Mouse (Mus musculus): Measurements from ENCODE around the gene Gm3435. TPM values are rescaled to one million over a fixed set of nuclear protein-coding genes. Genes with fewer than 3 reads are reported as not detected.
"Not testable (repeated sequence)": the region's sequence is repeated elsewhere in the genome, so short reads cannot be mapped to it uniquely, and the experiment has no call there.

The Gm3435 gene
- polyA plus RNA-seq, 1 experiment from 2014 or later: 7.6 TPM

DNA sequence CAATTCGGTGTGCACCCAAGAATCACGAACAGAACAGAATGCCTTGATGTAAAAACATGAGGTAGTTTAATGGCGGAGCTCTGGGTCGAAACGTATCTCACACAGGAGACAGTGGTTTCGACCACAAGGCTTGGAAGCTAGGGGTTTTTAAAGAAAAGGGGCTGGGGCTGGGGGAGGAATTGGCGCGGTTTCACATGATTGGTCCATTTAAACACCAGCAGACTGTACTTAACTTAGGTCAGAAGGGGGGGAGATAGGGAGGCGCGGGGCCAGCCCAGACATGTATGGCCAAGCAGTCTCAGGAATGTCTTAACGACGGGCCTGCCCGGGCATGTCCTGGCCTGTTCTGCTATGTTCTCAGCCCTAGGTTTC lies 43.8 kb downstream of the Gm3435 start:
- not testable (repeated sequence) for H3K9ac ChIP-seq; H3K4me2 ChIP-seq (replicated peaks); H3K27me3 ChIP-seq (replicated peaks); H3K36me3 ChIP-seq; H3K4me1 ChIP-seq (replicated peaks); ATAC-seq; H3K4me3 ChIP-seq (replicated peaks); H3K9me3 ChIP-seq; H3K27ac ChIP-seq
- 88% methylated on average over 13 of the region's 13 CpGs for WGBS

GRCm38 (mm10) chr17:15055925-15056324 lies 45.9 kb downstream of the Gm3435 start:
- WGBS: 79% methylated on average over 4 of the region's 4 CpGs
- Histone ChIP-seq H3K9ac (no peak overlapping the region), H3K4me1 (replicated peaks) (no peaks in the 10 kb centered on the region), H3K9me3 (no peaks in the 10 kb centered on the region), H3K27me3 (replicated peaks) (no peaks in the 10 kb centered on the region), H3K36me3 (0 out of 2 replicates have a peak, but pooled peaks cover 9% of the 10 kb centered on the region), H3K4me3 (replicated peaks) (no peak overlapping the region), H3K27ac (no peak overlapping the region), H3K4me2 (replicated peaks) (no peak overlapping the region)
- ATAC-seq: no peak

- Histone ChIP-seq H3K9me3 (no peaks in the 10 kb centered on the region), H3K4me2 (replicated peaks) (no peak overlapping the region), H3K4me3 (replicated peaks) (no peak overlapping the region), H3K4me1 (replicated peaks) (no peaks in the 10 kb centered on the region), H3K27ac (no peak overlapping the region), H3K36me3 (0 out of 2 replicates have a peak, but pooled peaks cover 9% of the 10 kb centered on the region), H3K9ac (no peak overlapping the region), H3K27me3 (replicated peaks) (no peaks in the 10 kb centered on the region)
- 80% methylated on average over 5 of the region's 5 CpGs for WGBS
- ATAC-seq: no peak
Observed at GRCm38 (mm10) chr17:15058161-15058591, 48.2 kb downstream of the Gm3435 start.

DNA sequence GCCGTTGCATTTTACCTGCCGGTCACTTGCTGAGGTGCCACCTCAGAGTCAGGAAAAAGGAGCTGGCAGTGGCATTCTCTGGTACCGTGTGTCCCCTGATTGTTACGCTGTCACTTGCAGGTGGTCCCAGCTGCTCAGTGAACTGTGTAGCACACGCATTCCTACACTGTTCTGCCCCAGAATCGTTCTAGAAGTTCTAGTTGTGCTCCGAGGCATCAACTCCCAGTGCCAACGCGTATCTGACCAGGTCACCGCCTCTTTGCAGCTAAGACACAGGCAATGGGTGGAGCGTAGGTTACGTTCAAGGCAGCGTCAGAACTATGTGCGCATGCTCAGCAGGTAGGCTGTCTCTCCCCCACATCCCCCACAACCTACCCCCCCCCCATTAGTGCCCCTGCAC lies 49.7 kb downstream of the Gm3435 start:
- Histone ChIP-seq H3K4me2 (replicated peaks) (no peak overlapping the region), H3K4me1 (replicated peaks) (no peaks in the 10 kb centered on the region), H3K9me3 (no peaks in the 10 kb centered on the region), H3K36me3 (0 out of 2 replicates have a peak, but pooled peaks cover 9% of the 10 kb centered on the region), H3K9ac (no peak overlapping the region), H3K27me3 (replicated peaks) (no peaks in the 10 kb centered on the region), H3K4me3 (replicated peaks) (no peak overlapping the region), H3K27ac (no peak overlapping the region)
- WGBS: 95% methylated on average over 14 of the region's 14 CpGs
- no peak for ATAC-seq

DNA sequence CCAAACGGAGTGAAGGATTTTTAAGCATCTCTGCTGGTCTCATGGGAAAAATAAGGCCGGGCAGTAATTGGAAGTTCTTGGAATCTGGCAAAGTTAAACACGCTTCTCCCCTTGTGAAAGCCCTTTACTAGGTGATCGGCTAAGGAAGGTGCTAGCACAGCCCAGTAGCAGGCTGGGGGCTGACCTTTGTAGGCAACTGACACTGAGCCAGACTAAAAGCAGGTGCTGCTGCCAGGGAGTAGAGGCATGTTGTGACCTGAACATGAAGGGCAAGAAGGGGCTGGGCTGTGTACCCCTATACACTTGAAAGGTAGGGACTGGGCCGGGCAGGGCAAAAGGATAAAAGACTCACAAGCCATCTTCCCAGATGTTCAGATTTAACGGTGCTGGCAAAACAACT lies 50.4 kb downstream of the Gm3435 start:
- Histone ChIP-seq H3K27ac (no peak overlapping the region), H3K4me2 (replicated peaks) (no peak overlapping the region), H3K9me3 (no peaks in the 10 kb centered on the region), H3K9ac (no peak overlapping the region), H3K27me3 (replicated peaks) (no peaks in the 10 kb centered on the region), H3K4me1 (replicated peaks) (no peaks in the 10 kb centered on the region), H3K4me3 (replicated peaks) (no peak overlapping the region), H3K36me3 (0 out of 2 replicates have a peak, but pooled peaks cover 9% of the 10 kb centered on the region)
- WGBS: 94% methylated on average over 6 of the region's 6 CpGs
- no peak for ATAC-seq

- Histone ChIP-seq H3K27me3 (replicated peaks) (no peaks in the 10 kb centered on the region), H3K4me3 (replicated peaks) (no peak overlapping the region), H3K9ac (no peak overlapping the region), H3K27ac (no peak overlapping the region), H3K36me3 (no peaks in the 10 kb centered on the region), H3K4me1 (replicated peaks) (peaks cover 16% of the 10 kb centered on the region), H3K9me3 (no peaks in the 10 kb centered on the region), H3K4me2 (replicated peaks) (peak overlapping the region; percentile 32)
- ATAC-seq: peak; percentile 64
- WGBS: 38% methylated on average over 13 of the region's 13 CpGs
Observed at GRCm38 (mm10) chr17:15065391-15066024, 55.5 kb downstream of the Gm3435 start.

- 50% methylated on average over 6 of the region's 6 CpGs for WGBS
- peak overlapping the region; percentile 32 for H3K4me2 ChIP-seq (replicated peaks)
- H3K9ac ChIP-seq: no peak overlapping the region
- H3K4me3 ChIP-seq (replicated peaks): no peak overlapping the region
- no peaks in the 10 kb centered on the region for H3K27me3 ChIP-seq (replicated peaks)
- peaks cover 16% of the 10 kb centered on the region for H3K4me1 ChIP-seq (replicated peaks)
- no peaks in the 10 kb centered on the region for H3K36me3 ChIP-seq
- no peak overlapping the region for H3K27ac ChIP-seq
- ATAC-seq: peak; percentile 52
- no peaks in the 10 kb centered on the region for H3K9me3 ChIP-seq
Observed at GRCm38 (mm10) chr17:15066066-15066465, 56.1 kb downstream of the Gm3435 start.

DNA sequence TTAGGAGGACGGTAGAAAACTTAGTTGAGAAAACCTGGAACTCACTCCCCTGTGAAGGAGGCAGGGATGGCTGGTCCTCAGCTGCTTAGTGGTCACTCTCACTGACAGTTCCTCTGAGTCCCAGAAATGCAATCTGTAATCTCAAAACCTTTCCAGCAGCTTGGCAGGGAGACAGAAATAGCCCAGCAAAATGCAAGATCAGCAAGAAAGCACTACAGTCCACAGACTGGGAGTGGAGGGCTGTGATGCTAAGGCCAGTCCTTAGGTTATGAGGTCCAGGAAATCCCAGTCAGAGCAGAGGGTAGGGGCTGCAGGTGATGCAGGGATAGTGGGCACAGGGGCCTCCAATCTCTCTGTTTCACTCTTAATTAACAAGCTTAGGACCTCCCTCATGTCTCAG lies 56.9 kb downstream of the Gm3435 start:
- Histone ChIP-seq H3K9ac (no peak overlapping the region), H3K27me3 (replicated peaks) (no peaks in the 10 kb centered on the region), H3K4me2 (replicated peaks) (no peak overlapping the region), H3K36me3 (no peaks in the 10 kb centered on the region), H3K9me3 (no peaks in the 10 kb centered on the region), H3K4me3 (replicated peaks) (no peak overlapping the region), H3K4me1 (replicated peaks) (peaks cover 16% of the 10 kb centered on the region), H3K27ac (no peak overlapping the region; the same call in 1 of the 2 replicates)
- WGBS: 63% methylated on average over 1 of the region's 1 CpGs
- no peak for ATAC-seq

- Histone ChIP-seq H3K36me3 (no peaks in the 10 kb centered on the region), H3K27me3 (replicated peaks) (no peaks in the 10 kb centered on the region), H3K27ac (no peak overlapping the region), H3K4me1 (replicated peaks) (peaks cover 16% of the 10 kb centered on the region), H3K4me2 (replicated peaks) (no peak overlapping the region), H3K9ac (no peak overlapping the region), H3K4me3 (replicated peaks) (no peak overlapping the region), H3K9me3 (no peaks in the 10 kb centered on the region)
- WGBS: 62% methylated on average over 8 of the region's 8 CpGs
- peak; percentile 46 for ATAC-seq
Observed at GRCm38 (mm10) chr17:15068040-15068792, 58.2 kb downstream of the Gm3435 start.

GRCm38 (mm10) chr17:15069124-15069523 lies 59.1 kb downstream of the Gm3435 start:
- no peaks in the 10 kb centered on the region for H3K36me3 ChIP-seq
- no peak overlapping the region for H3K9ac ChIP-seq
- H3K27me3 ChIP-seq (replicated peaks): no peaks in the 10 kb centered on the region
- H3K4me3 ChIP-seq (replicated peaks): no peak overlapping the region
- H3K4me2 ChIP-seq (replicated peaks): no peak overlapping the region
- ATAC-seq: no peak
- no peaks in the 10 kb centered on the region for H3K9me3 ChIP-seq
- no peak overlapping the region for H3K27ac ChIP-seq
- peaks cover 16% of the 10 kb centered on the region for H3K4me1 ChIP-seq (replicated peaks)
- 37% methylated on average over 2 of the region's 2 CpGs for WGBS
